27 mouse cellular contexts compared by ENCODE assay signal in the genomic region with DNA sequence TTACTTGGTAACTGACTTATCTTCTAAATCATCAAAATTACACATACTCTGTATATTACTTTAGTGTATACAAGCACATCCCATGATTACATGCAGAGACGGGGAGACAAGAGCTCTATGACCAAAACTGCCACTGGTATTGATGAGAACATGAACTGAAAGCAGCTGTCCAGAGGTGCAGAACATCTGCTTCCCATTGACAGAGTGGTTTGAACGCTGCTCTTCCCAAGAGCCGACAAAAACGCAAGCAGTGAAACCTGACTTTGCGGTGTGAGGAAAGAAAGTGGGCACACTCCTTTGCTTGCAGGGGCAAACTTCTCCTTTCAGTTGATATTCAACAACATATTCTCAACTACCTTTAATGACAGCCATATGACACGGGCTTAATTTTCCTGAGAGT.
DNase-seq lines count a peak whose midpoint lies in the region; ATAC-seq lines count a peak whose summit lies in the region.
"Had no signal": no experiment of that assay in that cellular context is flagged by ENCODE, and none has a peak within 500 bp of the region (broad histone marks: within the 10 kb centered on the region; RNA-seq: fewer than 3 reads in every experiment).

No protein-coding gene starts in this region.

- ATAC-seq in embryonic facial prominence, embryonic 11.5 days (replicated peaks; ENCODE audit: insufficient number of reproducible peaks, low FRiP score, low TSS enrichment, low read depth): no peak
- ATAC-seq: activated CD4-positive, CD25-positive, alpha-beta regulatory T cell, adult 4 months; CD4-positive, CD25-positive, alpha-beta regulatory T cell, adult 4 months; forebrain, embryonic 14.5 days; forebrain, embryonic 16.5 days; Patski had no signal

- WGBS in embryonic facial prominence, embryonic 11.5 days: 57% methylated on average over 6 of the region's 6 CpGs
- 64% methylated on average over 6 of the region's 6 CpGs for WGBS in embryonic facial prominence, embryonic 10.5 days

- H3K4me2 ChIP-seq in embryonic facial prominence, embryonic 11.5 days (ENCODE audit: low read depth, low read length): no peak overlapping the region
- H3K4me2 ChIP-seq: embryonic facial prominence, embryonic 13.5 days; embryonic facial prominence, embryonic 15.5 days; forebrain, embryonic 12.5 days had no signal

- no peaks in the 10 kb centered on the region for H3K4me1 ChIP-seq in embryonic facial prominence, embryonic 11.5 days (ENCODE audit: control insufficient read depth, insufficient read depth, low read length)
- H3K4me1 ChIP-seq in embryonic facial prominence, embryonic 10.5 days: no peaks in the 10 kb centered on the region
- H3K4me1 ChIP-seq in brown adipose tissue, adult 24 weeks (ENCODE audit: control insufficient read depth, insufficient read depth, insufficient read length, low read length): peaks cover 9% of the 10 kb centered on the region; the same call in 1 of the 2 replicates
- H3K4me1 ChIP-seq: embryonic facial prominence, embryonic 15.5 days; forebrain, embryonic 12.5 days had no signal

- H3K9ac ChIP-seq in embryonic facial prominence, embryonic 11.5 days (replicated peaks; ENCODE audit: low read length): no peak overlapping the region
- H3K9ac ChIP-seq: embryonic facial prominence, embryonic 13.5 days; embryonic facial prominence, embryonic 15.5 days; forebrain, embryonic 12.5 days had no signal

- H3K27me3 ChIP-seq in embryonic facial prominence, embryonic 11.5 days (ENCODE audit: control insufficient read depth, insufficient read depth, low read length): no peaks in the 10 kb centered on the region
- no peaks in the 10 kb centered on the region for H3K27me3 ChIP-seq in embryonic facial prominence, embryonic 10.5 days (replicated peaks; ENCODE audit: low read depth, poor library complexity, severe bottlenecking)
- H3K27me3 ChIP-seq: CH12.LX; embryonic facial prominence, embryonic 13.5 days; embryonic facial prominence, embryonic 15.5 days; forebrain, embryonic 12.5 days; Patski had no signal

- no peak overlapping the region for H3K4me3 ChIP-seq in embryonic facial prominence, embryonic 11.5 days (ENCODE audit: low read depth, low read length)
- no peak overlapping the region for H3K4me3 ChIP-seq in embryonic facial prominence, embryonic 10.5 days
- H3K4me3 ChIP-seq in brown adipose tissue, adult 24 weeks (ENCODE audit: insufficient read depth, low read depth, low read length): no peak overlapping the region
- H3K4me3 ChIP-seq: embryonic facial prominence, embryonic 13.5 days; embryonic facial prominence, embryonic 15.5 days; erythroblast, embryonic 14.5 days; forebrain, embryonic 12.5 days had no signal

- no peak overlapping the region for H3K27ac ChIP-seq in embryonic facial prominence, embryonic 11.5 days (replicated peaks; ENCODE audit: low read depth, low read length)
- no peak overlapping the region for H3K27ac ChIP-seq in embryonic facial prominence, embryonic 10.5 days (replicated peaks)
- H3K27ac ChIP-seq in brown adipose tissue, adult 24 weeks (replicated peaks; ENCODE audit: low read depth, low read length): 0 out of 2 replicates have a peak overlapping the region, but pooled peaks have one; percentile 10
- H3K27ac ChIP-seq: embryonic facial prominence, embryonic 13.5 days; embryonic facial prominence, embryonic 15.5 days; forebrain, embryonic 12.5 days had no signal

- DNase-seq in embryonic facial prominence, embryonic 11.5 days (ENCODE audit: low spot score): peak; percentile 51
- no peak for DNase-seq in embryonic facial prominence, embryonic 10.5 days (ENCODE audit: low spot score)
- DNase-seq in heart, adult 11 months: peak; percentile 51
- no peak for DNase-seq in heart, adult 8-10 months (ENCODE audit: low spot score)
- DNase-seq: adrenal gland, adult 8-10 months; adrenal gland, postnatal 14 days; adrenal gland, postnatal 36 days; B cell, adult 2 months; cerebellum, adult 11 months; cerebellum, adult 18-20 months; cerebellum, adult 8-10 months; cerebellum, adult 9-11 months; cerebellum, postnatal 14 days; cerebellum, postnatal 36 days; embryo, embryonic 11 days had no signal

- H3K9me3 ChIP-seq in embryonic facial prominence, embryonic 11.5 days (replicated peaks; ENCODE audit: control insufficient read depth, low read length): no peaks in the 10 kb centered on the region
- no peaks in the 10 kb centered on the region for H3K9me3 ChIP-seq in embryonic facial prominence, embryonic 10.5 days
- H3K9me3 ChIP-seq: embryonic facial prominence, embryonic 13.5 days; embryonic facial prominence, embryonic 15.5 days; forebrain, embryonic 12.5 days; G1E had no signal

- H3K36me3 ChIP-seq in embryonic facial prominence, embryonic 11.5 days (replicated peaks; ENCODE audit: control insufficient read depth, insufficient read depth, low read depth, low read length): no peaks in the 10 kb centered on the region
- peaks cover 11% of the 10 kb centered on the region for H3K36me3 ChIP-seq in embryonic facial prominence, embryonic 10.5 days (replicated peaks)
- H3K36me3 ChIP-seq: embryonic facial prominence, embryonic 15.5 days had no signal

Comparison
In these comparisons a context has a peak if more than half of its experiments do, and no peak if none do; other contexts are left out.
1. DNase-seq: peak in embryonic facial prominence, embryonic 11.5 days (single experiment) and heart, adult 11 months (single experiment); none in embryonic facial prominence, embryonic 10.5 days (single experiment) and heart, adult 8-10 months (single experiment).